ENCODE assay signal across 10 mouse cellular contexts in genomic region chr11:53478383-53479170, GRCm38 (mm10). TPM values are rescaled to one million over a fixed set of nuclear protein-coding genes. Genes with fewer than 3 reads are reported as not detected.
DNase-seq lines count a peak whose midpoint lies in the region; ATAC-seq and TF ChIP-seq lines count a peak whose summit lies in the region.
"Had no signal": no experiment of that assay in that cellular context is flagged by ENCODE, and none has a peak within 500 bp of the region (broad histone marks: within the 10 kb centered on the region; RNA-seq: fewer than 3 reads in every experiment).

No protein-coding gene starts in this region.

- H3K9ac ChIP-seq in heart, embryonic 11.5 days (ENCODE audit: low read depth, low read length): peak overlapping the region; percentile 31
- peak overlapping the region; percentile 54 for H3K9ac ChIP-seq in hindbrain, embryonic 16.5 days (ENCODE audit: low read depth, low read length)
- peak overlapping the region; percentile 34; the same call in 1 of the 2 replicates for H3K9ac ChIP-seq in midbrain, embryonic 14.5 days (replicated peaks; ENCODE audit: low read length)

- DNase-seq in heart, adult 18-20 months: no peak
- DNase-seq in cerebellum, postnatal 14 days: peak; percentile 62 to 63
- peak; percentile 51 for DNase-seq in midbrain, embryonic 14.5 days
- no peak for DNase-seq in thymus, postnatal 0 days (ENCODE audit: low spot score)
- DNase-seq in urinary bladder, postnatal 14 days (ENCODE audit: low spot score): no peak

- ATAC-seq in heart, embryonic 11.5 days (replicated peaks; ENCODE audit: insufficient number of reproducible peaks, low FRiP score, low TSS enrichment): no peak
- ATAC-seq in hindbrain, embryonic 16.5 days: peak; percentile 53
- ATAC-seq in midbrain, embryonic 14.5 days (ENCODE audit: low FRiP score, low TSS enrichment): no peak

- H3K36me3 ChIP-seq in heart, embryonic 11.5 days (ENCODE audit: control insufficient read depth, insufficient read depth, low read length): no peaks in the 10 kb centered on the region
- H3K36me3 ChIP-seq in E14TG2a.4 (ENCODE audit: insufficient read depth, low read length): no peaks in the 10 kb centered on the region
- no peaks in the 10 kb centered on the region for H3K36me3 ChIP-seq in hindbrain, embryonic 16.5 days (ENCODE audit: control insufficient read depth, insufficient read depth, low read length)
- H3K36me3 ChIP-seq in midbrain, embryonic 14.5 days (ENCODE audit: control insufficient read depth, insufficient read depth, low read length): no peaks in the 10 kb centered on the region

- peak overlapping the region; percentile 93 for H3K4me2 ChIP-seq in heart, embryonic 11.5 days
- H3K4me2 ChIP-seq in hindbrain, embryonic 16.5 days (ENCODE audit: low read length): peak overlapping the region; percentile 85
- H3K4me2 ChIP-seq in midbrain, embryonic 14.5 days (ENCODE audit: low read length): peak overlapping the region; percentile 66

- H3K27me3 ChIP-seq in heart, embryonic 11.5 days (ENCODE audit: control insufficient read depth, insufficient read depth, low read length): peaks cover 62% of the 10 kb centered on the region
- H3K27me3 ChIP-seq in E14TG2a.4 (ENCODE audit: insufficient read depth, low read length): peaks cover 90% of the 10 kb centered on the region
- peaks cover 38% of the 10 kb centered on the region for H3K27me3 ChIP-seq in hindbrain, embryonic 16.5 days (replicated peaks; ENCODE audit: control insufficient read depth, insufficient read depth, low read length)
- peaks cover 64% of the 10 kb centered on the region for H3K27me3 ChIP-seq in midbrain, embryonic 14.5 days (ENCODE audit: control insufficient read depth, insufficient read depth, low read length)

- H3K9me3 ChIP-seq in heart, embryonic 11.5 days (replicated peaks; ENCODE audit: control insufficient read depth, low read length): no peaks in the 10 kb centered on the region
- no peaks in the 10 kb centered on the region for H3K9me3 ChIP-seq in E14TG2a.4 (ENCODE audit: low read length)
- H3K9me3 ChIP-seq in hindbrain, embryonic 16.5 days (ENCODE audit: control insufficient read depth, low read length): no peaks in the 10 kb centered on the region
- peaks cover 4% of the 10 kb centered on the region; the same call in 1 of the 2 replicates for H3K9me3 ChIP-seq in midbrain, embryonic 14.5 days (ENCODE audit: control insufficient read depth, low read length)

- peak overlapping the region; percentile 57 for H3K4me3 ChIP-seq in heart, embryonic 11.5 days (ENCODE audit: low read depth, low read length)
- peak overlapping the region; percentile 80 for H3K4me3 ChIP-seq in E14TG2a.4 (replicated peaks; ENCODE audit: low read length)
- H3K4me3 ChIP-seq in hindbrain, embryonic 16.5 days (ENCODE audit: low read length): peak overlapping the region; percentile 58
- H3K4me3 ChIP-seq in midbrain, embryonic 14.5 days (replicated peaks; ENCODE audit: low read depth, low read length): peak overlapping the region; percentile 42

- H3K27ac ChIP-seq in heart, embryonic 11.5 days (ENCODE audit: low read depth, low read length): no peak overlapping the region
- H3K27ac ChIP-seq in hindbrain, embryonic 16.5 days (ENCODE audit: low read depth, low read length): no peak overlapping the region
- H3K27ac ChIP-seq in midbrain, embryonic 14.5 days (replicated peaks; ENCODE audit: low read depth, low read length): no peak overlapping the region

- H3K4me1 ChIP-seq in heart, embryonic 11.5 days (ENCODE audit: control insufficient read depth, insufficient read depth, low read length): peaks cover 13% of the 10 kb centered on the region
- H3K4me1 ChIP-seq in E14TG2a.4 (replicated peaks; ENCODE audit: low read depth, low read length): peaks cover 7% of the 10 kb centered on the region; the same call in 1 of the 2 replicates
- peaks cover 15% of the 10 kb centered on the region for H3K4me1 ChIP-seq in hindbrain, embryonic 16.5 days (ENCODE audit: control insufficient read depth, insufficient read depth, low read depth, low read length)
- peaks cover 15% of the 10 kb centered on the region for H3K4me1 ChIP-seq in midbrain, embryonic 14.5 days (ENCODE audit: control insufficient read depth, insufficient read depth, low read length)

- TF ChIP-seq CTCF in E14TG2a.4 (conservative IDR thresholded peaks at IDR 0.05; ENCODE audit: low read length): no peak

- WGBS in heart, embryonic 11.5 days (ENCODE audit: insufficient replicate concordance): 5% methylated on average over 72 of the region's 79 CpGs
- 6% methylated on average over 69 of the region's 79 CpGs for WGBS in hindbrain, embryonic 16.5 days
- whole genome bisulfite sequencing in midbrain, embryonic 14.5 days: 4% methylated on average over 79 of the region's 79 CpGs

RNA-seq across cellular contexts. Expression of gene Gm9945, which starts 1.4 kb away (rescaled TPM):
- polyA plus RNA-seq in heart, embryonic 11.5 days (2014; fragmentation: Nextera tagmentation; extraction: Ambion mirVana): 0.29 TPM in 1 of 2 replicates, not detected in the other
- total RNA-seq in heart, adult 18-20 months (2021): not detected
- 0.34 TPM in 1 of 2 replicates, not detected in the other for polyA plus RNA-seq in hindbrain, embryonic 16.5 days (2015; fragmentation: Nextera tagmentation; extraction: Ambion mirVana)
- polyA plus RNA-seq in midbrain, embryonic 14.5 days (2014; fragmentation: Nextera tagmentation; extraction: Ambion mirVana): not detected in 2 replicates
- not detected in 2 replicates for polyA plus RNA-seq in thymus, postnatal 0 days (2015; fragmentation: Nextera tagmentation; extraction: Ambion mirVana)
- total RNA-seq: hematopoietic stem cell, adult 5-6 weeks; MEL had no signal

RNA-seq across cellular contexts. Expression of gene Sowaha, which starts 1.5 kb away (rescaled TPM):
- 0.41 and 0.73 TPM in 2 replicates for polyA plus RNA-seq in heart, embryonic 11.5 days (2014; fragmentation: Nextera tagmentation; extraction: Ambion mirVana)
- total RNA-seq in heart, adult 18-20 months (2021): under 1 TPM; 0.28 to 0.30 TPM
- 1.5 TPM in 2 replicates for polyA plus RNA-seq in hindbrain, embryonic 16.5 days (2015; fragmentation: Nextera tagmentation; extraction: Ambion mirVana)
- polyA plus RNA-seq in midbrain, embryonic 14.5 days (2014; fragmentation: Nextera tagmentation; extraction: Ambion mirVana): 0.50 and 0.69 TPM in 2 replicates
- polyA plus RNA-seq in thymus, postnatal 0 days (2015; fragmentation: Nextera tagmentation; extraction: Ambion mirVana): 0.05 and 0.15 TPM in 2 replicates
- total RNA-seq: hematopoietic stem cell, adult 5-6 weeks; MEL had no signal

RNA-seq across cellular contexts. Expression of gene Gm9837, which starts 8.3 kb away (rescaled TPM):
- polyA plus RNA-seq in heart, embryonic 11.5 days (2014; fragmentation: Nextera tagmentation; extraction: Ambion mirVana): not detected in 2 replicates
- total RNA-seq in heart, adult 18-20 months (2021): not detected
- not detected in 2 replicates for polyA plus RNA-seq in hindbrain, embryonic 16.5 days (2015; fragmentation: Nextera tagmentation; extraction: Ambion mirVana)
- not detected in 2 replicates for polyA plus RNA-seq in midbrain, embryonic 14.5 days (2014; fragmentation: Nextera tagmentation; extraction: Ambion mirVana)
- not detected in 2 replicates for polyA plus RNA-seq in thymus, postnatal 0 days (2015; fragmentation: Nextera tagmentation; extraction: Ambion mirVana)
- total RNA-seq: hematopoietic stem cell, adult 5-6 weeks; MEL had no signal

RNA-seq across cellular contexts. Expression of gene Shroom1, which starts 21.6 kb away (rescaled TPM):
- 3.3 and 3.7 TPM in 2 replicates for polyA plus RNA-seq in heart, embryonic 11.5 days (2014; fragmentation: Nextera tagmentation; extraction: Ambion mirVana)
- total RNA-seq in heart, adult 18-20 months (2021): under 1 TPM; 0.30 to 0.57 TPM
- 3.2 and 3.6 TPM in 2 replicates for polyA plus RNA-seq in hindbrain, embryonic 16.5 days (2015; fragmentation: Nextera tagmentation; extraction: Ambion mirVana)
- polyA plus RNA-seq in midbrain, embryonic 14.5 days (2014; fragmentation: Nextera tagmentation; extraction: Ambion mirVana): 1.5 and 1.9 TPM in 2 replicates
- polyA plus RNA-seq in thymus, postnatal 0 days (2015; fragmentation: Nextera tagmentation; extraction: Ambion mirVana): 0.27 and 0.42 TPM in 2 replicates
- total RNA-seq: hematopoietic stem cell, adult 5-6 weeks; MEL had no signal

RNA-seq across cellular contexts. Expression of gene Gm10447, which starts 21.7 kb away (rescaled TPM):
- polyA plus RNA-seq in heart, embryonic 11.5 days (2014; fragmentation: Nextera tagmentation; extraction: Ambion mirVana): 0.13 TPM in 1 of 2 replicates, not detected in the other
- total RNA-seq in heart, adult 18-20 months (2021): not detected
- not detected in 2 replicates for polyA plus RNA-seq in hindbrain, embryonic 16.5 days (2015; fragmentation: Nextera tagmentation; extraction: Ambion mirVana)
- not detected in 2 replicates for polyA plus RNA-seq in midbrain, embryonic 14.5 days (2014; fragmentation: Nextera tagmentation; extraction: Ambion mirVana)
- not detected in 2 replicates for polyA plus RNA-seq in thymus, postnatal 0 days (2015; fragmentation: Nextera tagmentation; extraction: Ambion mirVana)
- total RNA-seq: hematopoietic stem cell, adult 5-6 weeks; MEL had no signal

Comparison
In these comparisons a context has a peak if more than half of its experiments do, and no peak if none do; other contexts are left out.
1. DNase-seq: peak in cerebellum, postnatal 14 days (2 of 2) and midbrain, embryonic 14.5 days (single experiment); none in heart, adult 18-20 months (0 of 2), thymus, postnatal 0 days (single experiment) and urinary bladder, postnatal 14 days (single experiment).
2. Peak in every context shown above with its lines, with median percentiles within 50 percentile points of each other: H3K4me2 ChIP-seq, H3K4me3 ChIP-seq and H3K9ac ChIP-seq.